Mouse (Mus musculus) liver, embryonic 11.5 days (tissue): Measurements from ENCODE around the gene Cox5a. TPM values are rescaled to one million over a fixed set of nuclear protein-coding genes. Genes with fewer than 3 reads are reported as not detected.

ENCODE experiments used
- ATAC-seq: fragments of 200-750 bp; cut with Nextera tagmentation; replicated peaks from 2 replicates; pipeline ENCODE4 v1.8.0; 2017; ENCODE audit warnings: moderate number of reproducible peaks, mild to moderate bottlenecking, moderate TSS enrichment, moderate library complexity; ENCODE audit not compliant: low FRiP score
- DNase-seq: peaks from one replicate; pipeline ENCODE4 v3.0.0-alpha.2; 2017; ENCODE audit warnings: low spot score
- H3K27ac ChIP-seq: fragments of 300-500 bp; sonication (generic); 2 replicates; pipeline ENCODE4 v1.5.1; 2014; ENCODE audit warnings: mild to moderate bottlenecking, low read depth, low read length, control low read depth
- H3K27me3 ChIP-seq: fragments of 300-500 bp; sonication (generic); replicated peaks from 2 replicates; pipeline ENCODE4 v1.6.1; 2014; ENCODE audit warnings: low read length, mixed read lengths; ENCODE audit not compliant: control insufficient read depth, insufficient read depth
- H3K36me3 ChIP-seq: fragments of 300-500 bp; sonication (generic); 2 replicates; pipeline ENCODE4 v1.6.1; 2014; ENCODE audit warnings: mild to moderate bottlenecking, low read length, moderate library complexity, mixed read lengths; ENCODE audit not compliant: control insufficient read depth, insufficient read depth
- H3K4me1 ChIP-seq: fragments of 300-500 bp; sonication (generic); replicated peaks from 2 replicates; pipeline ENCODE4 v1.6.1; 2014; ENCODE audit warnings: low read length, mixed read lengths; ENCODE audit not compliant: control insufficient read depth, insufficient read depth
- H3K4me2 ChIP-seq: fragments of 300-500 bp; sonication (generic); 2 replicates; pipeline ENCODE4 v1.6.1; 2014; ENCODE audit warnings: mild to moderate bottlenecking, control low read depth, moderate library complexity
- H3K4me3 ChIP-seq: fragments of 300-500 bp; sonication (generic); 2 replicates; pipeline ENCODE4 v1.5.1; 2014; ENCODE audit warnings: low read depth, low read length, control low read depth
- H3K9ac ChIP-seq: fragments of 300-500 bp; sonication (generic); 2 replicates; pipeline ENCODE4 v1.6.1; 2014; ENCODE audit warnings: low read depth, low read length, control low read depth
- H3K9me3 ChIP-seq: fragments of 300-500 bp; sonication (generic); 2 replicates; pipeline ENCODE4 v1.6.1; 2016; ENCODE audit warnings: low read length, inconsistent platforms, mixed read lengths; ENCODE audit not compliant: control insufficient read depth
- WGBS: fragments of 180-500 bp; shearing (Covaris S2); extraction: QIAGEN DNeasy Blood & Tissue Kit; methylation state at CpG from one replicate; pipeline ENCODE4 v1.1.7; 2014; 5-methylcytosine and 5-hydroxymethylcytosine counted together
- polyA plus RNA-seq: library from polyadenylated mRNA; unstranded; fragments of >200 nt; fragmentation: Nextera tagmentation; extraction: Ambion mirVana; gene quantifications from 2 replicates; pipeline ENCODE4 v1.2.1, GENCODE M21; 2014

Cox5a gene
- polyA plus RNA-seq, 1 experiment from 2014 or later, result 519 TPM

DNA sequence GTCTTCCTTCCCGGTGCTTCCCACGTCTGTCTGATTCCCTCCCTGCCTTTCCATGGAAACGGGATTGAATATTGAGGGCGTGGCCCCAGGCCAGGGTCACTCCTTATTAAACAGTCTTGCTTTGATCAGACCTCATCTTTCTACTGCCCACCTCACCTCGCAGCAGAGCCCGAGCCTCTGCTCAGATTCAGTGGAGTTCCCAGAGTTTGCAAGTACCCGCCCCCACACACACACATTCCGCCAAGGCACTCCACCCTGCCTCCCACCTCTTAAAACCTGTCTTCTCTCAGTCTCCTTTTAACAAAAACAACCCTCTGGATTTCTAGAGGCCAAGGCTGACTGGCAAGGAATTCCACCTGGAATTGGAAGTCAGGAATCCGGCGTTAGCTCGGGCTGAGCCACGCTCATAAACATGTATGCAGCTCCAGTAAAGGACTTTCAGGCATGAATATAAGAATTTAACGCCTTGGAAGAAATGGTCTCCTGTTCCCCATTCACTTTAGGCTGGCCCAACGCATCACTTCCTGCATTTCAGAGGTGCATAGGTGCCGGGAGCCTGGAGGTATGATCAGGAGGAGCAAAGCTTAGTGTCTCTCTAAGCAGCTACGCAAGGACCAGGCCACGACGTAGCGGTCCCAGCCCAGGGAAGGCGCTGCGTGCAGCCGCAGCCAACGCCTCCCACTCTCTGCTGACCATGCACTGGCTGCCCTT, 18.0 kb upstream of the Cox5a start:
- Histone ChIP-seq H3K27me3 (peaks cover 76% of the 10 kb centered on the region), H3K4me2 (peak overlapping the region; percentile 75), H3K4me1 (peaks cover 36% of the 10 kb centered on the region), H3K9ac (0 out of 2 replicates have a peak overlapping the region, but pooled peaks have one; percentile 30), H3K27ac (no peak overlapping the region), H3K4me3 (peak overlapping the region; percentile 47), H3K36me3 (no peaks in the 10 kb centered on the region), H3K9me3 (no peaks in the 10 kb centered on the region)
- DNase-seq (no peak), ATAC-seq (no peak)
- WGBS, result 6% methylated on average over 23 of the region's 23 CpGs

- Histone ChIP-seq H3K27me3 (peaks cover 76% of the 10 kb centered on the region), H3K4me3 (peak within 1 kb of the TSS; percentile 47), H3K4me1 (peaks cover 36% of the 10 kb centered on the region), H3K9me3 (no peaks in the 10 kb centered on the region), H3K9ac (peak within 1 kb of the TSS; percentile 30; the same call in 1 of the 2 replicates), H3K36me3 (no peaks in the 10 kb centered on the region), H3K27ac (no peak within 1 kb of the TSS), H3K4me2 (peak within 1 kb of the TSS; percentile 75)
- peak; percentile 67 for DNase-seq
- ATAC-seq, result peak; percentile 21; the same call in 1 of the 2 replicates
- under 1% methylated on average over 46 of the region's 46 CpGs for WGBS
Measured at GRCm38 (mm10) chr9:57503622-57504380, 17.3 kb upstream of the Cox5a start, which contains the start of gene Rpp25. Rpp25 (plus strand) TSS chr9:57504026.

- Histone ChIP-seq H3K4me1 (peaks cover 36% of the 10 kb centered on the region), H3K4me3 (peak overlapping the region; percentile 47), H3K9ac (peak overlapping the region; percentile 13; the same call in 1 of the 2 replicates), H3K4me2 (peak overlapping the region; percentile 75), H3K27me3 (peaks cover 75% of the 10 kb centered on the region), H3K36me3 (no peaks in the 10 kb centered on the region), H3K27ac (no peak overlapping the region), H3K9me3 (no peaks in the 10 kb centered on the region)
- DNase-seq (no peak), ATAC-seq (no peak)
- 3% methylated on average over 34 of the region's 34 CpGs for WGBS
Measured at GRCm38 (mm10) chr9:57504381-57504700, 16.7 kb upstream of the Cox5a start.

DNA sequence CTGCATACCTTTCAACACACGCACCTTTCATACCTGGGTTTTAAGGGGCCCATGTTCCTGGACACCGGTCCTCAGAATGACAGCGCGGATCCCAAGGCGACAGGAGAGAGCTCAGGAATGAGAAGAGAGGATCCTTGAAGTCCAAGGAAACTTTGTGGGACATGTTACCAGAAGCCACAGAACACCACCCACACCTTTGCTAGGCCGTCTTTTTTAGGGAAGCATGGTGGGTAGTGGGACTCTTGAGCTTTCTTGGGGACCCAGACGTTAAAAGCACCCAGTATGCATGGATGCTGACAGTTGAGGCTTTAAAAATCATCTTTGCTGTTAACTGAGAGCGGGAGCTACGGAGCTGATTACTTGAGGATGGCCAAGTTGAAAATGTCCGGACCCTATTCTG, 16.2 kb upstream of the Cox5a start:
- no peak for DNase-seq
- Histone ChIP-seq H3K4me3 (no peak overlapping the region), H3K9ac (no peak overlapping the region), H3K4me1 (peaks cover 36% of the 10 kb centered on the region), H3K9me3 (no peaks in the 10 kb centered on the region), H3K27ac (no peak overlapping the region), H3K36me3 (no peaks in the 10 kb centered on the region), H3K27me3 (peaks cover 71% of the 10 kb centered on the region), H3K4me2 (peak overlapping the region; percentile 43)
- WGBS, result 43% methylated on average over 10 of the region's 10 CpGs
- ATAC-seq, result no peak

DNA sequence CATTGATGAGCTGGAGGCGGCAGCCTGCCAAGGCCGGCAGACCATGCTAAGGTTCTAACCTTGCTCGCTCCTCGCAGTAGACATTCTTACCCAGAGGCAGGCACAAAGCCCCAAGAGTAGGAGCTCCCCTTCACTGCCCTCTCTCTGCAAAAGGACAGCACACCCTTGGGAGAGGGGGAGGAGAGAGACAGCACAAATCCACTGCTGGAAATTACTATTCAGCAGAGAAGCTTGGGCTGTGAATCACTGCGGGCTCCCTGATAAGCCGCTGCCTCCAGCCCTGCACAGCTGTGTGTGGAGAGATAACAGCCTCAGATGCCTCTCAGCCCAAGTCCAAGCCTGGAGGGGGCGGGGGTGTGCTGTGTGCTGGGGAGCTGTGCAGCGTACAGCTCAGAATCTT, 15.4 kb upstream of the Cox5a start:
- DNase-seq (peak; percentile 79), ATAC-seq (peak; percentile 99)
- Histone ChIP-seq H3K4me2 (peak overlapping the region; percentile 43), H3K4me1 (peaks cover 36% of the 10 kb centered on the region), H3K36me3 (no peaks in the 10 kb centered on the region), H3K9ac (0 out of 2 replicates have a peak overlapping the region, but pooled peaks have one; percentile 34), H3K27me3 (peaks cover 66% of the 10 kb centered on the region), H3K4me3 (no peak overlapping the region; the same call in 1 of the 2 replicates), H3K9me3 (no peaks in the 10 kb centered on the region), H3K27ac (no peak overlapping the region)
- WGBS, result 2% methylated on average over 8 of the region's 8 CpGs

- ATAC-seq, result no peak
- DNase-seq, result no peak
- Histone ChIP-seq H3K36me3 (no peaks in the 10 kb centered on the region), H3K27me3 (peaks cover 17% of the 10 kb centered on the region), H3K9ac (no peak overlapping the region), H3K9me3 (no peaks in the 10 kb centered on the region), H3K4me2 (no peak overlapping the region), H3K27ac (no peak overlapping the region), H3K4me1 (peaks cover 9% of the 10 kb centered on the region), H3K4me3 (no peak overlapping the region)
- 73% methylated on average over 2 of the region's 2 CpGs for WGBS
Measured at GRCm38 (mm10) chr9:57510577-57510976, 10.5 kb upstream of the Cox5a start.

- WGBS, result 3% methylated on average over 3 of the region's 3 CpGs
- H3K9ac ChIP-seq, result no peak overlapping the region
- no peak for DNase-seq
Measured at GRCm38 (mm10) chr9:57517113-57517512, 4.0 kb upstream of the Cox5a start.

DNA sequence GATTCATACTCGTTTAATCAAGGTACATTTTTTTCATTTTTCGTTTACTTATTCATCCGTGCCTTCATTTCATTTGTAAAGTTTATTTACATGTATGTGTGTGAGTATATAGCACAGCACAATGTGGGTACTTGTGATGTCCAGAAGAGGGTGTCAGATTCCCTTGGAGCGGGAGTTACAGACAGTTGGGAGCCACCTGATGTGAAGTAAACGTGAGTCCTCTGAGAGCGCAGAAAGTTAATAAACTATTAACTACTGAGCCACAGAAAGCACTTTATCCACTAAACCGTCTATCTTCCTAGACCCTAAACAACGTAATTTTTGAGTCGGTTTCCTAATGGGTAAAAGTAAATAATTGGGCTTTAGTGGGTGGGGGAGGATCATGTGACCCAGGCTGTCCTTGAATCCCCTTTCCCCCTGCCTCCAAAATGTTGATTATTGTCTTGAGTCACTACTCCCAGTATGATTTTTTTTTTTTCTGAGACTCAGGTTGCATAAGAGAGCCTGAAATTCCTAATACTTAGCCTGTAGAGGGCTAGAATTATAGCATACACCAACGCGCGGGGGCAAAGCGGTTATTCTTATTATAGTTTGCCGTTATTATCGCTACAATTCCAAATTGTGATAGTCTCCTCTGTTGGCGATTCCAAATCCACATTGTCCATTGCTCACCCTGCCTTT, 559 bp upstream of the Cox5a start:
- WGBS, result 29% methylated on average over 16 of the region's 16 CpGs
- H3K4me1 ChIP-seq, result peaks cover 10% of the 10 kb centered on the region
- H3K4me2 ChIP-seq, result peak overlapping the region; percentile 82
- no peak for DNase-seq
- peak overlapping the region; percentile 52 for H3K9ac ChIP-seq
- peak overlapping the region; percentile 91 for H3K4me3 ChIP-seq
- H3K36me3 ChIP-seq, result no peaks in the 10 kb centered on the region
- ATAC-seq, result peak; percentile 15
- peak overlapping the region; percentile 89 for H3K27ac ChIP-seq
- H3K27me3 ChIP-seq, result no peaks in the 10 kb centered on the region
- no peaks in the 10 kb centered on the region for H3K9me3 ChIP-seq

More at GRCm38 (mm10) chr9:57517113-57517512, 4.0 kb upstream of the Cox5a start:
- no peaks in the 10 kb centered on the region for H3K36me3 ChIP-seq
- H3K27ac ChIP-seq, result no peak overlapping the region
- H3K4me1 ChIP-seq, result peaks cover under 1% of the 10 kb centered on the region
- no peak overlapping the region for H3K4me3 ChIP-seq
- H3K9me3 ChIP-seq, result no peaks in the 10 kb centered on the region
- no peak for ATAC-seq
- H3K4me2 ChIP-seq, result no peak overlapping the region
- no peaks in the 10 kb centered on the region for H3K27me3 ChIP-seq
